Mouse (Mus musculus) fat pad, adult 2 months (tissue): ENCODE measurements around the gene Ifna9.
"Not testable (repeated sequence)": the region's sequence is repeated elsewhere in the genome, so short reads cannot be mapped to it uniquely, and the experiment has no call there.

Experiments
- DNase-seq: peaks from one replicate; pipeline ENCODE4 v3.0.0-alpha.2; 2011; ENCODE audit warnings: low read depth, low spot score; ENCODE audit errors: extremely low read depth

Gene Ifna9

DNA sequence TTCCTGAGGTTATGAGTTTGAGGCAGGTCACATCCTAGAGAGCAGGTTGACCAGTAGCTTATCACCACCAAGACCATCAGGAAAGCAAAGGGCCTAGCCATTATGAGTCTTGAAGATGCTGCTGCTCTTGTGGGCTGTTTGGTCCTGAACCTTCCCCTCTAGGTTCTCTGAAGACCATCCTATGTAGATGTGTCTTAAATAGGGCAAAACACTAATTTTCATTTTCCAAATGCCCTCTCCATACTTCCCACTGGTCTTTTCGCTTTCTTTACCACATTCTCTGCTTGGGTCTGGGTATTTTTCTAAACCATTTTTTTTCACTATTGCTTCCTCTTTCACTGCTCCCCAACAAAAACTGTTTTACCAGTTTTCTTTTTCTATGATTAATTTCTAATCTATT lies at the start of gene Ifna9:
TSS of gene Ifna9 (minus strand) at position 101 of the 400 bp plus-strand sequence.
- DNase-seq = no peak

DNA sequence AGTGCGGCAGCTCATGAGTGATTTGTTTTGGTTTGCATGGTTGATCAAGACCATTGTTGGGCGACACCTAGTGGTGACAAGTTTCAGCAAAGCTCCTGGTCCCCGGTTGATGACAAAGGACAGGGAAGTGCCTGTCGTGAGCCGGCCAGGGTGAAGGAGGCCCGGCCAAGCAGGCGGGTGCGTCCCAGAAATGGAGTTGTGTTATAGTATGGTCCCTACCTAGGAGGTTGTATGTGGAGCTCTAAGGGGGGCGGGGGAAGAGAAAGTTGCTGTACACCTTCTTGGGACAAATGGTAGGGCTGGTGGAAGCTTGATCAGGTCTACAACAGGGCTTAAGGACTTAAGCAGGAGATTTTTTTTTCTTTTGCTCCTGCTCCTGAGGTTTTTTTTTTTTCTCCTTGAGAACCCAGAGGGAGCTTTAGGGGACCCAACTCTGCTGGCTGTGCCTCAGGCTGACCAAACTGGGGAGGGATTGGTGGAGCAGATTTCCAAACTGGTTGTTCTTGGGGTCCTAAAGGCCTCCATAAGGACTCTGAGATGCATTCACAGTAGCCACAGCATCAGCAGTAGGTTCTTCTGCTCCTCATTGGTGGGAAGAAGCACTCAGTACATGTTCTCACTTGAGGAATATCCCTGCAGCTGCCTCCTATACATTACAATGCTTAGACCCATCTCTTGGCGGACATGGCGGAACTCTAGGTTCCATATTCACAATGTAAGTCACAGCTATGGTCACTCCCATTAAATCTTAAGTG lies 49.1 kb upstream of the Ifna9 start:
- DNase-seq = peak; percentile 58

DNA sequence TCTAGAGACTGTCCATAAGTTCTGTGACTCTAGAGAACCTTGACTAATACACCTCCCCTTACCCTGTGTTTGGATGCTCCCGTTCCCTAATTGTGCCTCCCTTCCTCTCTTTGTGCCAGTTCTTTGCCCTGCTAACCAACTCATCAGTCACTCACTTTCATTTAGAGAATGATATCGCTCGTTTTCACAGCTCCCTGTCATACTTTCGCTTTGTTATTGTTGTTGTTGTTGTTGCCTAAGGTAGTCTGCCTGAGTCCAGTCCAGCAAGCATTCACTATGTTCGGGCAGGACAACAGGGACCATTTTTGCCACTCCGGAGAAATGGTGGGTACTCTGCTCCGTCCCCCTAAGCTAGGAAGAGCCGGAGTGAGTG lies 48.5 kb upstream of the Ifna9 start:
- DNase-seq = no peak

- no peak for DNase-seq
Measured at GRCm38 (mm10) chr4:88634311-88634710, 42.1 kb upstream of the Ifna9 start, which contains the start of gene C87499. Gene C87499, minus strand, starts transcription at chr4:88634411.

DNA sequence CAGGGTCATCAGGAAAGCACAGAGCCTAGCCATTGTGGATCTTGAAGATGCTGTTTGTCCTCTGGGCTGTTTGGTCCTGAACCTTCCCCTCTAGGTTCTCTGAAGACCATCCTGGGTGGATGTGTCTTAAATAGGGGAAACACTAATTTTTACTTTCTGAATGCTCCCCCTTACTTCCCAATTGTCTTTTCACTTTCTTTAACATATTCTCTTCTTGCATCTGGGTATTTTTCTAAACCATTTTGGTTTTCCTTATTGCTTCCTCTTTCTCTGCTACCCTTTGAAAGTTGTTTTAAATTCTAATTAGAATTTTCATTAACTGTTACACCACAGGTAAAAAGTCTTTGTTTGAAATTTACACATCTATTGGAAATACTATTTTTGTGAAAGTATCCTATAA lies 11.1 kb upstream of the Ifna9 start, which contains the start of gene Ifna12:
TSS of gene Ifna12 (minus strand) at position 101 of the 400 bp plus-strand sequence.
- DNase-seq = no peak

GRCm38 (mm10) chr4:88571698-88572097 lies 20.5 kb downstream of the Ifna9 start, which contains the start of gene Ifna14:
Gene Ifna14, minus strand, starts transcription at chr4:88571798.
- no peak for DNase-seq

DNA sequence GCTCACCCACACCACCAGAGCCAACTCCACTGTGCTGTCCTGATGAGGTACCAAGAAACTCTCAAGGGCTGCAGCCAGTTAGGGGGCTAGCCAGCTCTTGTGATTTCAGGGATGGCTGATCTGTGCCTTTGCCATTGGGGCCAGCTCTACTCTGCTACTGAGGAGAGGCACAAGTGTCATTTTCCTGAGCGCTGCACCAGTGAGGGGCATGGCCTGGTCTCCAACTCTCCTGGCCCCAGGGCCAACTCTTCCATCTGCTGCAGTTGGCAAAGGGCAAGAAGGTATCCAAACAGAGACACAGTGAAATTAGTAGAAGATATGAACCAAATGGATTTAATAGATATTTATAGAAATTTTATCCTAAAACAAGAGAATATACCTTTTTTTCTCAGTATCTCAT lies 30.4 kb downstream of the Ifna9 start:
- DNase-seq = no peak

- not testable (repeated sequence) for DNase-seq
Measured at GRCm38 (mm10) chr4:88558145-88558544, 34.0 kb downstream of the Ifna9 start, which contains the start of gene Ifna15. Gene Ifna15, minus strand, starts transcription at chr4:88558245.

DNA sequence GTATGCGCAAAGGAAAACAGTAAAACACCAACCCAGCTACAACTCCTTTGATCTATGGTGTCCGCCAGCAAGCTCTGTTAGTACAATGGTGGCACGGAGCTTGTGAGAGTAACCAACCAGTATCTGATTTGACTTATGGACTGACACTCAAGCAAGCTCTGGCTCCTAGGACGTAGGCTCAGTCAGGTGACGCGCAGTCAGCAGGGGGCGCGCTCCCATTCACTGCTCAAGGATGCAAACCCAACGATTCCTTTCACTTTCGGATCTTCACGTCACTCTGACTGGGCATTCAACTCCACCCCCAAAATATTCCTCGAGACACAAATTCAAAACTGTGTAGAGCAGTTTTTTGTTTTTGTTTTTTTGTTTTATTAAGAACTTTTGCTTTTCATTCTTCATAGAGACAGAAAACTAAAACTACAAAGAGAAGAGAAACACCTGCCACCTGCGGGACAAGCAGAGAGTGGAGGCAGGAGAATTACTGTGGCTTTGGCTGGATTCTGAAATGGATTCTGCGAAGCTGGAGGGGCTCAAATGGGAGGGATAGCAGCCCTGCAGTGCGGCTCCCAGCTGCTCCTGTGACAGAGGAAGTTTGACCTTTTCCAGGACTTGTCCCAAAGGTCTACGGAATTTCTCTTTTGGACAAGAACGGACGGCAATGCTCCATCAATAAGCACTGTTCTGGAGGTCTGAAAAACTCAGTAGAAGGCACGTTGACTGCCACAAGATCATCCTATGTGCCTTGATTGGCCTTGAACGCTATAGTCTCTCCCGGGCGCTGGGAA lies 41.8 kb downstream of the Ifna9 start:
- DNase-seq = no peak

- DNase-seq = no peak
Measured at GRCm38 (mm10) chr4:88547986-88548385, 44.2 kb downstream of the Ifna9 start.

GRCm38 (mm10) chr4:88543649-88544234 lies 48.4 kb downstream of the Ifna9 start:
- DNase-seq = no peak
